Mouse (Mus musculus): ENCODE measurements around the gene Sbds.

Sbds gene

DNA sequence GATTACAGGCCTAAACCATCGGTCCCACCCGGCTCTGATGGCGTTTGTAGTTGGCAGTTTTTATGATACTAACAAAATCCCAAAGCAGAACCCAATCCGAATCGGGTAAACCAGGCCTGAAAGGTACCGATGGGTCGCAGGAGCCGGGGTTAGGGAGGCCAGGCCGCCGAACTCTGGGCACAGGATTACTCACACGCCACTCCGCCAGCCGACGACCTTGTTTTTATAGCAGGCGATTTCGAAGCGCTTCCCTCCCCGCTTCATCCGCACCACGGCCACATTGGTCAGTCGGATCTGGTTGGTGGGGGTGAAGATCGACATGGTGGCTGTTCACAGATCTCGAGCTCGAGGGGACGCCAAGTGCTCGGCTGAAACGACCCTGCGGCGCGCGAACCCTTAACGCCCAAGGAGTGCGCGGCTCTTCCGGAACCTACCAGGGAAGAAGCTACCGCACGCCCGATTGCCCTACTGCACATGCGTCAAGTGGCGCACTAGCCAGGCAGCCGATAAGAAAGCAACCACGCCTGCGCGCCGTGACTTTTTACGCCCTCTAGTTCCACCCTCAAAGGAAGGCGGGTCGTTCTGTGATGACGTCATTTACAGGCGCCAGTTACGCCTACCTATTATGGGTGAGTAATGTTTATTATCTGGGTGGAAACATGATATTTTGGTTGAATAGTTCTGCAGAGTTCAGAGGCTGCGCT, at the start of gene Sbds, which contains the start of gene Tyw1:
Gene Sbds (minus strand): TSS at position 514 of the 704 bp plus-strand sequence.
Gene Tyw1 (plus strand): TSS at position 603 of the 704 bp plus-strand sequence.
- peak; percentile 89 for DNase-seq (ENCODE audit: extremely low read depth, low read depth, low spot score)

DNA sequence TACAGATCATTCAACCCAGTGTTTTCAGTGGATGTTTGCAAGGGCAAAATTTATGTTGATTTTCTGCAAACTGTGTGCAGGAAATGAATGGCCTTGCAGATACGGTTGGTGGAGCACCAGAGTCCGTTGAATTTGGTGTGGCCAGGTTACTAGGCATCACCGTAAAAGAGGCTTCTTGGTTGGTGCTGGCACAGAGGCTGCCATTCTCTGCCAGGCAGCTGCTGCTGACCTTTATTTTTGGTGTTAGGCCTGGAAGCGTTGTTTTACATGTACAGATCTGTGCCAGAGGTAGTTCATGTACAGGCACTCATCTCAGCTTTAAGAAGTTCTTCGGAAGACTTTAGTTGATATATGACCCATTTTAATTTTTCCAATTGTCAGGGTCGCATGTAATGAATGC, 48.3 kb upstream of the Sbds start:
- DNase-seq (ENCODE audit: extremely low read depth, low read depth, low spot score), result no peak

DNA sequence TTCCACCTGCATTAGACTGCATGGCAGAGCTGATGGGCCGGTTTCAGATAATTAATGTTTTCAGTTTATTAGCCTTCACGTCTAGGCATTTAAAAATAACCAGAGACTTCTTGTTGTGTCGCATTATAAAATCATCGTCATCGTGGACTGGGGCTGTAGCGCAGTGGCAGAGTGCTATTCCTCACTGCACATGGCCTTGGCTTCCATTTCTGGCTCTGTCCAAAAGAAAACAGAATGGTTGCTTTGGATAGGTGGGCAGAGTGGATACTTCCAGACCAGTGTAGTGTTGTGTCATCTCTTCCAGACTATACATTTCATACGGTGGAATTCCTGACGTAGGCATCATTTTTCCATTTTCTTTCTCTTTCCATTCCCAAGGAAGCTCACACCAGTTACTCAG, 44.2 kb upstream of the Sbds start:
- no peak for DNase-seq (ENCODE audit: extremely low read depth, low read depth, low spot score)

DNA sequence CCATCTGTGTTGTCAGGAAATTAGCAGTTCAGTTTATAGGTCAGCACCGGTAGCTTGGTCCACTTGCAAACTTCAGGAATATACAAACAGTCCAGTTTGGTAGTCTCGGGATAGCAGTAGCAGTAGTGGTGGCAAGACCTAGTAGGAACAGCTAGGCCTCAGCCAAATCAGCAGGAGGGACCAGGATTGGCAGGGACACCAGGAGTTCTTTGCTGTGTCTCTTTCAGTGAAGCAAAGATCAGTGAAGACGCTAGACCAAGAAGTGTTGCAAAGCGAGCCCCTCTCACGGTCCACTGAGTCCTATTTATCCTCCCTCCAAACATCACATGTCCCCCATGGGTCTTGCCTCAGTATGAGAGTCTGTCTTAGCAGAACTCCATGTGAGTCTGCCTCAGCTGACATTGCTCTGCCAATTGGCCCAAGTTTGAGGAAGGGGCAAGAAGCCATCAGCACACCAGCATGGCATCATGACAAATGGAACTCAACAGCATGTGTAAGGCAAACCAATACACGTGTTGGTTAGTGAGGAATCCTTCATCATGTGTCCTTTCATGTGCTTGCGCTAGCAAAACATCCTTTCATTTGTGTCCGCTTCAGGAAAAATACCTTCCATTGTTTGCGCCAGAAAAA, 43.6 kb upstream of the Sbds start:
- DNase-seq (ENCODE audit: extremely low read depth, low read depth, low spot score), result no peak

DNA sequence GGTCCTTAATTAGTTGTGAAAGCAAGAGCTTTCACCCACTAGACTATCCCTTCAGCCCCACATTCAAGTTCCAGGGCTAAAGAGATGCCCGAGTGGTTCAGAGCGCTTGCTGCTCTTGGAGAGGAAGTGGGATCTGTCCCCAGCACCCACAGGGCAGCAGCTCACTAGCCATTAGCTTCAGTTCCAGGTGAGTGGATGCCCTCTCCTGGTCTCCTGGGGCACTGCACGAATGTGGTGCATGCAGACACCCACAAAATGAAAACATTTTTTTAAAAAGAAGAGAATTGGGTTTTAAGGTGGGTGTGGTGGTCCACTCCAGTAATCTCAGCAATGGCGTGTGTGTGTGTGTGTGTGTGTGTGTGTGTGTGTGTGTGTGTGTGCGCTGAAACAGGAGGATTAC, 40.7 kb upstream of the Sbds start:
- DNase-seq (ENCODE audit: extremely low read depth, low read depth, low spot score), result no peak

DNA sequence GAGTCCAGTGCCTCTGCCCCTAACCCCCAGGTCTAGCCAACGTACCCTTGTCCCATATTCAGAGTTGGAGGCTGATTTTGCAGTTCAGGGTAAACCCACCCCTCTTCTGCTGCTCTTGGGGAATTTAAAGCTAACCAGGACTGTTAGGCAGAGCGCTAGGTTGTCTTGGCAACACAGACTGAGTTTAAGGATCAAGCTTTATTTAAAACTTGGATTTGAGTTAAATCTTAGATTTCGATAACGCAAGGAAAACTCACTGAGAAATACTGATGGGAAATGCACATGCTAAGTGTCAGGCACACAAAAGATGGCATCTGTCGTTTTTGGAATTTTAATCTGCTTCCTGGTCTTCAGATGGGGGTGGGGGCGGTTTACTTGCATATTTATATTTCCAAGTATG, 39.3 kb upstream of the Sbds start:
- no peak for DNase-seq (ENCODE audit: extremely low read depth, low read depth, low spot score)

DNA sequence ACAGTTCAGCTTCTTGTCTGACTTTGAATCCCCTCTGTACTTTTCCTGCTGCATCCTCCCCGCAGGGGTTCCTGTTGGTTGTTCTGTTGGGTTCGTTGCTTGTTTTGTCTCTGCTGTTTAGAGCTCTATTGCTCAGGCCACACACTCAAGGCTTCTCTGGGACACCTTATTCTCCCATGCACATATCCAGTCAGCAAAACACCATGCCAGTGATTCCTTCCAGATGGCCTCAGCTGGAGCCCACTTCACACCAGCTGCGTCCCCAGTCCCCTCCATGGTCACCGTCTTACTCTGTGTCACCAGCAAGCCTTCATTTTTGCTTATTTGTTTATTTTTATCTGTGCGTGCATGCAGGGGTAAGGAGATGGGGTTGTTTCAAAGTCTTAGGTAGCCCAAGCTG, 38.6 kb upstream of the Sbds start:
- no peak for DNase-seq (ENCODE audit: extremely low read depth, low read depth, low spot score)

DNA sequence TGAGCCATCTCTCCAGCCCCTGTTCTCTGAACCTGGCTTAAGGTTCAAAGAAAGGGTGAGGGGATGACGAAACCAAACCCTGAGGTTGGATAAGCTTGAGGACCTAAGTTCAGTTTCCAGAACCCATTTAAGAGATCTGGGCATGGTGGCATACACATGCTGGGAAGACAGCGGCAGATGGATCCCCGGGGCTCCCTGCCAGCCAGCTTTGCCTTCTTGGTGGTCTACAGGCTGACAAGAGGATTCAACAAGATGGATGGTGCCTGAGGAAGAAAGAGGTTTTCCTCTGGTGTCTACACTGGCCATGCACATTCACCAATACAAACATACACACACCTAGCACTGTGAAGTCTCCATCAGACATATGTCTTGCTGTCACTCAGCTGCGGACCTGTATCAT, 37.6 kb upstream of the Sbds start:
- DNase-seq (ENCODE audit: extremely low read depth, low read depth, low spot score), result no peak

DNA sequence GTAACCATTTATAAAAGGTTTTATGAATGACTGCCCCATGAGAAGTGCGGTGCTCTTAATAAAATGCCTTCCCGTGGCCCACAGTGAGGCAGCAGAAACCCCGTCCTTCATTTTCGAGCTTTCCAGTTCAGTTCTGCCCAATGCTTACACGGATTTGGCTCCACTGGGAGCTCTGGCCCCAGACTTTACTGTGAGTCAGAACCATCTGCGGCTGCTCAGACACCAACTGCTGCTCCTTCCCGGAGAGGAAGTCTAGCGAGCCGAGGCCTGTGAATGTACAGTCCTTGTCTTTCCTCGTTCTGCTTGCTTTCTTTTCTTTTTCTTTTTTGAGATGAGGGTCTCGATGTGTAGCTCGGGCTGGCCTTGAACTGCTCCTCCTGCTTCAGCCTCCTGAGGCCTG, 35.4 kb upstream of the Sbds start:
- DNase-seq (ENCODE audit: extremely low read depth, low read depth, low spot score), result no peak

DNA sequence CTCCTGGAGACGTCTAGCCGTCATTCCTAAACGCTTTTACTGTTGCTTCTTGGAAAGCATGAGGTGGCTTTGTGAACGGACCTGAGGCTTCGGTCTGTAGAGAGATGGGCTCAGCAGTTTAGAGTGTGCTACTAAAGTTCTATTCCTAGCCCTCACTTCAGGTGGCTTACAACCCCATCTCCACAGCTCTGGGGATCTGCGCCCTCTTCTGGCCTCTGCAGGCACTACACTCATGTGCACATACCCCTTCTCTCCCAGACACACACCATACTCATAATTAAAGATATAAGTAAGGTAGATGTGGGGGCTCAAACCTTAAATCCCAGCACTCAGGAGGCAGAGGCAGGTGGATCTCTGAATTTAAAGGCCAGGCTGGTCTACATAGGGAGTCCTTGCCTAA, 34.9 kb upstream of the Sbds start:
- no peak for DNase-seq (ENCODE audit: extremely low read depth, low read depth, low spot score)

DNA sequence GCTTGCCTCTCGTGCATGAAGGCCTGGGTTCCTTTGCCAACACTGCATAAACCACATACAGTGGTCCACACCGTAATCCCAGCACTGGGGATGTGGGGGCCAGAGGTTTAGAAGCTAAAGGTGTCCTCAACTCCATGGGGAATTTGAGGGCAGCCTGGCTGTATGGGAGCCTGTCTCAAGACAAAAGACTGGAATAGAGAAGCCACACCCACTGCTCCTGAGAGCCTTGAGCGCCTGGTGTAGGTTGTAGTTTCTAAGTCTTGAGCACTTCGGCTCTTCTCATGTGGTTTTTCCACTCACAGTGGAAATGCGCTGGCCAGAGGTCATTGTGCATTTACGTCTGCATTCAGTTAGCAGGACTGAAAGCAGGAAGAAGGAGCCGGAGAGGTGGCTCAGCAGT, 32.8 kb upstream of the Sbds start:
- no peak for DNase-seq (ENCODE audit: extremely low read depth, low read depth, low spot score)

DNA sequence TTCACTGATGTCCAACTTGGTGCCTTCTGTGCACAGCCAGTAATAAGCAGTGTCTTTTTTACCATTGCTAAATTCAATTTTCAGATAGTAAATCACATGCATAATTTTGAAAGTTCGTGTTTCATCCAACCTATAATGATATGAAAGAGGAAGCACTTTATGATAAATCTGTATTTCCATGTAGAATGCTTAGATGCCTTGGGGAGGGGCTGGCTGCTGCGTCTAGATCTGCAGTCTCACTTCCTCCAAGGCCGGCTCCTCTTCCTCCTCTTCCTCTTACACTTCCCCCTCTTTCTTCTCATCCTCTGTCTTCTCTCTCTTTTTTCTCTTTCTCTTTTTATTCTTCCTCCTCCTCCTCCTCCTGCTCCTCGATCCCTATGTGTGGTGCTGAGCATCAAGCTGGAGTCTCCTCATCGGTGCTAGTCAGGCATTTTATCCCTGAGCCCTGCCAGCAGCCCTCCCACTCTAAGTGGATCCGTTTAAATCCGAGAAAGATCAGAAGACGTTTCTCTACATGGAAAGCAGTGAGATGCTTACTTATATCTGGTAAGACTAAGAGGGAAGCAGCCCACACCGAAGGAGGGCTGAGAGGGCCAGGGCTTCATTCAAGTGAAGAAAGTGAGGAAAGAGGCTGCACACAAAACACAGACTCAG, 27.9 kb upstream of the Sbds start:
- no peak for DNase-seq (ENCODE audit: extremely low read depth, low read depth, low spot score)

DNA sequence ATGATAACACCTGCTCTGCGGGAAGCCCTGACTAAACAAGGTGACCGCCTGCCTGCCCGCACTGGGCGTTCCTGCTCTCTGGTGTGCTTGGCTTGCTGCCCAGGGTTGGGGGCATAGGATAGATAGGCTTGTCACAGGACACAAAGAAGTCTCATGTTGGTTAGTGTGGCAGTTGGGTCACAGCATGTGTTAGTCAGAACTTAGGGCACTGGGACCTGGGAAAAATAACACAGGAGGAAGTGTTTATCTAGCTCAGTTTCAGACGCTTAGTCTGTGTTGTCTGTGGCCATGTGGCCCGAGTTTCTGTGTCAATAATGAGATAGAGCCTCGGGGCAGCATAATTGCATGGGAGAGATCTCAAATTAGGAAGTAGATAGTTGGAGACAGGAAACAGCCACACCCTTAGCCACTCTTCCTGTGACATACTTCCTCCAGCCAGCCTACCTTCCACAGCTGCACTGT, 22.7 kb upstream of the Sbds start:
- DNase-seq (ENCODE audit: extremely low read depth, low read depth, low spot score), result no peak

DNA sequence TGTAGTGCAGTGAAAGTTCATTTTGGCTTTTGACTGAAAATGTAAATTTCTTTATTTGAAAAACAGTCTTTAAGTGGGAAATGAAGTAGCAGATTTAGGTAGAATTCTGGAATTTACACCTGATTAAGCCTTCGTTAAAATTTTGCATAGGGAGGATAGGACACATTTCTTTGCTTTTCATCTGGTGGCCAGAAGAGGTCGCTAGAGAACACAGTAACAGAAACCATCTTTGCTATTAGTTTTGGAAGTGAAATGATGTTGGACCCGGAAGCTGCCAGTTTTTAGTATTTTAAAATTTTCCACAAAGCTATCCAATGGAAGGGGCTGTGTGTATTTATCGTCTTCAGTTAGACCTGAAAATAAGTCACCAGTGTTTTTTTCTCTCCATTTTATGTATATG, 20.2 kb upstream of the Sbds start:
- DNase-seq (ENCODE audit: extremely low read depth, low read depth, low spot score), result no peak

DNA sequence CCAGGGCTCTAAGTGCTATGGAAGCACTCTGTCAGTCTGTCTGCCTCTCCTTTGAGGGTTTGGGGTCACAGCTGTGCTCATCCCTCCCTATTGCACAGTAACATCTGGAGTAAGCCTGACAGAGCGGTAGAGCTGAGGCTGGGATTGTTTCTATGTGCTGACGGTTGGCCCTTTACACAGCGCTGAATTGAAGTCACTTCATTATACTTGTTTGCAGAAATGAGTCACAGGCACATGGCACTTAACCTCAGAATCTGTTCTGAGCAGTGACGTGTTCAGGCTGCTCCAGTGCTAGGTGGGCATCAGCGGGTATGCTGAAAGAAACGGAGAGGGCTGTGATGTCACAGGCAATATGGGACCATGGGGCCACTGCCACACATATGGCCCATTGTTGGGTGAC, 17.7 kb upstream of the Sbds start:
- DNase-seq (ENCODE audit: extremely low read depth, low read depth, low spot score), result no peak

DNA sequence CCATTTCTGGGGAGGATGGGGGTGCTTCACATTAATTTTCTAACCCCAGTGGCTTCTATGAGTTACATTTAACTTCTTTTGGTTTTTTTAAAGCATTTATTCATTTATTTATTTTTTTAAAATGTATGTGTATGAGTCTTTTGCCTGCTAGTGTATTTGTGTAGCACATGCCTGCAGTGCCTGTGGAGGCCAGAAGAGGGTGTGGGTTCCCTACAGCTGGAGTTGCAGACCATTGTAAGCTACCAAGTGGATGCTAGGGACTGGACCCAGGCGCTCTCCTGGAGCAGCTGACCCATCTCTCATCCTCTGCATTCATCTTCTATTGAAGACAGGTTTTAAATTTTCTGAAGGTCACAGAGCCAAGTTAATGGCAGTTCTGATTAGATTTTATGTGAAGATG, 17.0 kb upstream of the Sbds start:
- DNase-seq (ENCODE audit: extremely low read depth, low read depth, low spot score), result no peak

DNA sequence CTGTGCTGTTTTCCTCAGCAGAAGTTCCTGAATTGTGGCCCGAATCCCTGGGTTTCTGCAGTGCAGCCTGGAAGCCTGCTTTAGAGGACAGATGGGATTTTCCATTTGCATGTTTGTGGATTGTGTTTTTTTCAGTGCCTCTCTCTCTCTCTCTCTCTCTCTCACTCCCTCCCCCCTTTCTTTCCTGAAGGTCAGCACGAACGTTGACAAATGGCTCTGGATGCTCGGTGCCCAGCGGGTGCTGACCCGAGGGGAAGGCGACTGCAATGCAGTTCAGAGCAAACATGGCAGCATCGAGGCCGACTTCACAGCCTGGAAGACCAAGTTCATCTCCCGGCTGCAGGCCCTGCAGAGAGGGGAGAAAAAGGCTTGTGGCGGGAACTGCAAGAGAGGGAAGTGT, 13.6 kb upstream of the Sbds start:
- no peak for DNase-seq (ENCODE audit: extremely low read depth, low read depth, low spot score)

DNA sequence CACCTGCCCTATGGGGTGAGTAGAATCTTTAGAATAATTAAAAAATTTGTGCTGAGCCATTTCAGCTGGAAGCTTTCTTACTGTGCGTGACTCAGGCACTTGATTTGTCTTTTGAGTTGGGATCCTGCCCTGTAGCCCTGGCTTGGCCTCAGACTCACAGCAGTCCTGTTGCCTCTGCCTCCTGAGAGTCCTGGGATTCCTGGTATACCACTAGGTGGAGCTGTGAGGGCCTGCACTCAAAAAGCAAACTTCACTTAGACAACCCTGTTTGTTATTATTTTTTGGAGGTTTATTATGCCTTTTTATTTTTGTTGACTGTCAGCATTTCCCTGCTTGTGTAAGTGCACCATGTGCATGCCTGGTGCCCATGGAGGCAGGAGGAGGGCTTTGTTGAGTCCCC, 12.0 kb upstream of the Sbds start:
- no peak for DNase-seq (ENCODE audit: extremely low read depth, low read depth, low spot score)

DNA sequence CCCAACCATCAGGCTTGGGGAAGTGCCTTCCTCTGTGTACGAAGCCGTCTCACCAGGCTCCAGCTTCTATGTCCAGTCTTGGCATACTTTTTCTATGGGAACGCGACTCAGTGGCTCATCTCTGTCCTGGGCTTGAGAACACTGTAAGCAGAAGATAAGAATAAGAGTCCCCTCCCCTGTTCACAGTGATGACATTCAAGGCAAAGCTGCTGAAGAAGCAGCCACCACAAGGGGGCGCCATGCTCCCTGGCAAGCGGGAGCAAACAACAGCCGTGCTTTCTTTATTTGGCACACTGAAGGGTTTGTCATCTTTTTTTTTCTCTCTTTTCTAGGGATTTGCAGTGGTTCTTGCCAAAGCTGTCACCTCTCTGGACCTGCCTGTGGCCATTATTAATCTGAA, 11.3 kb upstream of the Sbds start:
- DNase-seq (ENCODE audit: extremely low read depth, low read depth, low spot score), result no peak

DNA sequence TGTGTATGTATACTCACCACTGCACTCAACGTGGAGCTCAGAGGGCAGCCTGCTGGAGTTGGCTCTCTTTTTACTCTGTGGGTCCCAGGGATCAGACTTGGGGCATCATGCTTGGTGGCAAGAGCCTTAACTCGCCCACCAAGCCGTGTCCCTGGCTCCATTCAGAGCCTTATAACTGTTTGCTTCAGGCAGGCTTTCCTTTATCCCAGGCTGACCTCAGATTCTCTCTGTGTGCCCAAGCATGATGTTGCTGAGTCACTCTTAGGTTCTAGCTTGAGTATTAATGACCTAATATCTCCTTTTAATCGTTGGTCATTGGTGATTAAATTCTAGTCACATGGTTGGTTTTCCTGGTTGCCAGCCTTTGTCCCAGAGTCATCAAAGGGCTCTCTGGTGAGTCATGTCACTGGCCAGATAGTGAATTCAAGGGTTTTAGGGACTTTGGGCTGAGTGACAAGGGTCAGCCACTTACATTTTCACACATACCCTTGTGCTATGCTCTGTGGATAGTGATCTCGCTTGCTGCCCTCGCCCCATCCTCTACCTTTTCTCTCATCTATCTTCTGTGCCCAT, 9.2 kb upstream of the Sbds start:
- no peak for DNase-seq (ENCODE audit: extremely low read depth, low read depth, low spot score)

DNA sequence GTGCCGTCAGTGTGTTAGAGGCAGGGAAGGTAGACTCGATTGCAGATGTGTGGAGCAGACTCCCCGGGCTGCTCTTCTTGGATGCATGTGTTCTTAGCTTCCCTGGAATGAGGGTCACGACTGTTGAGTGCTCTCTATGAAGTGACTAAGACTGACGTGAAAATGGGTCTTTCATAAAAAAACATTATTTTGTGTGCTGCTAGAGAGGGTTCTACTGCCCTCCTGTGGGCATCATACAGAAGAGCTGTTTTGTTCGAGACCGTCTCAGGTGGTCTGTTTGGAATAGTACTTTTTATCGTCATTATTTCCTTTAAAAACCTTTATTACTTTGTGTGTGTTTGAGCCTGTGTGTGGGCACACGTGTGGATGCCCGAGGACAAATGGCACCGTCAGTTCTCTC, 8.1 kb upstream of the Sbds start:
- no peak for DNase-seq (ENCODE audit: extremely low read depth, low read depth, low spot score)

DNA sequence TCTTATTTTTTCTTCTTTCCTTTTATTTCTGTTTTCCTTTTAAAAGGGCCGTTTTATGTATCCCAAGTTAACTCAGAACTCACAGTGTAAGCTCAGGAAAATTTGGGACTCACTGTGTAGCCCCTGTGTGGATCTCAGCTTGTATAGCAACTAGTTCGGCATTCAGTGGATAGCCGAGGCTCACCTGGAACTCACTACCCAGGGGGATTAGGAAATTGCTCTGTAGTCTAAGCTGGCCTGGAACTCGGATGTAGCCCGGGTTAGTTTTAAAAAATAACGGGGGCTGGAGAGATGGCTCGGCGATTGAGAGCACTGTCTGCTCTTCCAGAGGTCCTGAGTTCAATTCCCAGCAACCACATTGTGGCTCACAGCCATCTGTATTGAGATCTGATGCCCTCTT, 2.0 kb upstream of the Sbds start:
- no peak for DNase-seq (ENCODE audit: extremely low read depth, low read depth, low spot score)

Measured in fat pad, adult 2 months (tissue).